Mouse (Mus musculus) forebrain, embryonic 10.5 days (tissue): ENCODE results near the gene Gm20747. TPM values are rescaled to one million over a fixed set of nuclear protein-coding genes. Genes with fewer than 3 reads are reported as not detected.
"Not testable (repeated sequence)": the region's sequence is repeated elsewhere in the genome, so short reads cannot be mapped to it uniquely, and the experiment has no call there.

Experiments used
- DNase-seq: peaks from one replicate; pipeline ENCODE4 v3.0.0-alpha.2; 2017; ENCODE audit warnings: low spot score; ENCODE audit errors: extremely low spot score
- H3K27ac ChIP-seq: fragments of 300-500 bp; sonication (generic); 2 replicates; pipeline ENCODE4 v1.5.1; 2016; ENCODE audit warnings: mild to moderate bottlenecking
- H3K27me3 ChIP-seq: fragments of 300-500 bp; sonication (generic); 2 replicates; pipeline ENCODE4 v1.6.1; 2016; ENCODE audit warnings: mild to moderate bottlenecking; ENCODE audit not compliant: poor library complexity, severe bottlenecking
- H3K36me3 ChIP-seq: fragments of 300-500 bp; sonication (generic); replicated peaks from 2 replicates; pipeline ENCODE4 v1.6.1; 2016; ENCODE audit warnings: mild to moderate bottlenecking, moderate library complexity
- H3K4me1 ChIP-seq: fragments of 300-500 bp; sonication (generic); 2 replicates; pipeline ENCODE4 v1.6.1; 2016
- H3K4me3 ChIP-seq: fragments of 300-500 bp; sonication (generic); 2 replicates; pipeline ENCODE4 v1.5.1; 2016; ENCODE audit warnings: mild to moderate bottlenecking, moderate library complexity
- H3K9me3 ChIP-seq: fragments of 300-500 bp; sonication (generic); 2 replicates; pipeline ENCODE4 v1.6.1; 2016; ENCODE audit warnings: mild to moderate bottlenecking, moderate library complexity
- WGBS: fragments of 180-500 bp; shearing (Covaris S2); methylation state at CpG from one replicate; pipeline ENCODE4 v1.1.7; 2016; 5-methylcytosine and 5-hydroxymethylcytosine counted together
- polyA plus RNA-seq: library from polyadenylated mRNA; unstranded; fragments of >200 nt; fragmentation: Nextera tagmentation; extraction: Ambion mirVana; gene quantifications from 2 replicates; pipeline ENCODE4 v1.2.1, GENCODE M21; 2016

The Gm20747 gene
- not detected in 2 replicates for polyA plus RNA-seq

GRCm38 (mm10) chrY:53418191-53418590, at the start of gene Gm20747:
Gene Gm20747, minus strand, starts transcription at chrY:53418291.
- not testable (repeated sequence) for H3K36me3 ChIP-seq, H3K4me3 ChIP-seq, H3K4me1 ChIP-seq, H3K27ac ChIP-seq, DNase-seq, H3K9me3 ChIP-seq, H3K27me3 ChIP-seq
- no CpG with 5 or more reads among the region's 3 CpGs for WGBS
